In the genomic region with DNA sequence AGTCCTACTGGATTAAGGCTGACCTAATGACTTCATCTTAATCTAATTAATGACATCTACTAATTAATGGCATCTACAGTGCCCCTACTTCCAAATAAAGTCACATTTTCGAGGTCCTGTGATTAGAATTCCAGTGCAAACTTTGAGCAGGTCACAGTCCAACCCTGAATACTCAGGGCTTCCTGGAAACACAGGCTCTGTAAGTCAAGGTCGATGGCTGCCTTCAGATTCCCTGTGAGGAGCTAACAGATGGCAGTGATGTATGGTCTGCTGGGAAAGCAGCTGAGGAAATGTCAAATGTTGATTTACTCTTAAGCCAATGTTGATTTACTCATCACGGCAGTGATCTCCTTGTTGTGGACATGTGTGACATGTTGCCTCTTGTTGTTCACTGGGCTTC, we compare ENCODE assay signal across 38 mouse cellular contexts. TPM values are rescaled to one million over a fixed set of nuclear protein-coding genes. Genes with fewer than 3 reads are reported as not detected.
A peak's percentile ranks its signal among the peaks of the same experiment; 100 is the strongest.
DNase-seq lines count a peak whose midpoint lies in the region; ATAC-seq lines count a peak whose summit lies in the region.
"Had no signal": no experiment of that assay in that cellular context is flagged by ENCODE, and none has a peak within 500 bp of the region (broad histone marks: within the 10 kb centered on the region; RNA-seq: fewer than 3 reads in every experiment).

No protein-coding gene starts in this region.

- H3K4me2 ChIP-seq in limb, embryonic 11.5 days (ENCODE audit: low read depth, severe bottlenecking): no peak overlapping the region
- H3K4me2 ChIP-seq: embryonic facial prominence, embryonic 12.5 days; forebrain, embryonic 15.5 days; heart, embryonic 11.5 days; hindbrain, embryonic 14.5 days; limb, embryonic 12.5 days; liver, embryonic 15.5 days; lung, embryonic 14.5 days had no signal

- no peak overlapping the region for H3K27ac ChIP-seq in limb, embryonic 11.5 days (replicated peaks; ENCODE audit: low read depth, low read length)
- no peak overlapping the region for H3K27ac ChIP-seq in limb, embryonic 10.5 days
- H3K27ac ChIP-seq: embryonic facial prominence, embryonic 12.5 days; forebrain, embryonic 10.5 days; forebrain, embryonic 15.5 days; hindbrain, embryonic 14.5 days; limb, embryonic 12.5 days; liver, embryonic 15.5 days; stomach, postnatal 0 days had no signal

- H3K9me3 ChIP-seq in limb, embryonic 11.5 days (ENCODE audit: control insufficient read depth, low read length): no peaks in the 10 kb centered on the region
- H3K9me3 ChIP-seq in limb, embryonic 10.5 days (replicated peaks): no peaks in the 10 kb centered on the region
- H3K9me3 ChIP-seq: embryonic facial prominence, embryonic 12.5 days; forebrain, embryonic 10.5 days; forebrain, embryonic 15.5 days; limb, embryonic 12.5 days; liver, embryonic 15.5 days had no signal

- 58% methylated on average over 3 of the region's 3 CpGs for WGBS in limb, embryonic 11.5 days
- WGBS in limb, embryonic 10.5 days: 74% methylated on average over 3 of the region's 3 CpGs

- H3K9ac ChIP-seq in limb, embryonic 11.5 days (ENCODE audit: low read length): no peak overlapping the region
- H3K9ac ChIP-seq: embryonic facial prominence, embryonic 12.5 days; forebrain, embryonic 15.5 days; hindbrain, embryonic 14.5 days; limb, embryonic 12.5 days; liver, embryonic 15.5 days; lung, embryonic 14.5 days had no signal

- no peaks in the 10 kb centered on the region for H3K27me3 ChIP-seq in limb, embryonic 11.5 days (ENCODE audit: control insufficient read depth, insufficient read depth, low read length)
- H3K27me3 ChIP-seq in limb, embryonic 10.5 days (ENCODE audit: low read depth, poor library complexity, severe bottlenecking): no peaks in the 10 kb centered on the region
- H3K27me3 ChIP-seq: embryonic facial prominence, embryonic 12.5 days; forebrain, embryonic 15.5 days; limb, embryonic 12.5 days; liver, embryonic 15.5 days had no signal

- no peak overlapping the region for H3K4me3 ChIP-seq in limb, embryonic 11.5 days (ENCODE audit: low read depth, low read length)
- no peak overlapping the region for H3K4me3 ChIP-seq in limb, embryonic 10.5 days
- H3K4me3 ChIP-seq: embryonic facial prominence, embryonic 12.5 days; forebrain, embryonic 10.5 days; forebrain, embryonic 15.5 days; limb, embryonic 12.5 days; liver, embryonic 15.5 days had no signal

- DNase-seq in heart, adult 11 months: peak; percentile 49
- no peak for DNase-seq in heart, postnatal 10 days
- peak; percentile 11 for DNase-seq in limb, embryonic 11.5 days (ENCODE audit: low spot score)
- no peak for DNase-seq in limb, embryonic 10.5 days (ENCODE audit: low spot score)
- peak; percentile 43 for DNase-seq in adrenal gland, postnatal 14 days
- peak; percentile 28 for DNase-seq in yolk sac, embryonic 10.5 days (ENCODE audit: low spot score)
- no peak for DNase-seq in T-cell, adult 2 months (ENCODE audit: low spot score)
- DNase-seq: B cell, adult 2 months; cerebellum, adult 11-12 months; cerebellum, adult 9-11 months; gastrocnemius, postnatal 25 days; heart, adult 18-20 months; heart, postnatal 4 days; kidney, adult 9 months; lung, embryonic 14.5 days; lung, postnatal 14 days; midbrain, embryonic 14.5 days; right cerebral cortex, postnatal 4 days; thymus, adult 18-20 months; thymus, postnatal 25 days had no signal

- H3K36me3 ChIP-seq in limb, embryonic 11.5 days (ENCODE audit: control insufficient read depth, insufficient read depth, low read length): no peaks in the 10 kb centered on the region
- no peaks in the 10 kb centered on the region for H3K36me3 ChIP-seq in limb, embryonic 10.5 days
- H3K36me3 ChIP-seq: embryonic facial prominence, embryonic 12.5 days; forebrain, embryonic 10.5 days; forebrain, embryonic 15.5 days; limb, embryonic 12.5 days; liver, embryonic 15.5 days had no signal

- H3K4me1 ChIP-seq in limb, embryonic 11.5 days (ENCODE audit: control insufficient read depth, insufficient read depth, low read length): no peaks in the 10 kb centered on the region
- H3K4me1 ChIP-seq in limb, embryonic 10.5 days: no peaks in the 10 kb centered on the region
- H3K4me1 ChIP-seq: embryonic facial prominence, embryonic 12.5 days; forebrain, embryonic 10.5 days; forebrain, embryonic 15.5 days; limb, embryonic 12.5 days; liver, embryonic 15.5 days had no signal

- intact Hi-C loops in heart, postnatal 10 days (cut with DNase I): no loop called here

- ATAC-seq in limb, embryonic 11.5 days (ENCODE audit: insufficient number of reproducible peaks, low FRiP score, low TSS enrichment, low read depth): no peak
- ATAC-seq: forebrain, embryonic 15.5 days; inflammation-experienced regulatory T-cells, adult 6 months had no signal

RNA-seq across cellular contexts. Expression of a gene that starts 5.5 kb away (rescaled TPM):
- total RNA-seq in heart, postnatal 10 days (2021): not detected
- polyA plus RNA-seq in limb, embryonic 11.5 days (2014; fragmentation: Nextera tagmentation; extraction: Ambion mirVana): not detected in 2 replicates
- 0.10 TPM in 1 of 2 replicates, not detected in the other for polyA plus RNA-seq in limb, embryonic 10.5 days (2016; fragmentation: Nextera tagmentation; extraction: Ambion mirVana)
- not detected in 2 replicates for total RNA-seq in adrenal gland, postnatal 14 days (2021)
- total RNA-seq: gastrocnemius, adult 18-20 months; gastrocnemius, postnatal 25 days; heart, adult 18-20 months; heart, postnatal 4 days; left cerebral cortex, postnatal 10 days; liver, adult 2 months; monocyte, adult 5-6 weeks had no signal
- polyA plus RNA-seq: embryonic facial prominence, embryonic 12.5 days; forebrain, embryonic 10.5 days; forebrain, embryonic 15.5 days; frontal cortex, adult 2 months; heart, embryonic 11.5 days; heart, embryonic 16.5 days; hindbrain, embryonic 14.5 days; inflammation-experienced regulatory T-cells, adult 6 months; large intestine, adult 2 months; limb, embryonic 12.5 days; liver, adult 2 months; liver, embryonic 15.5 days; lung, embryonic 14.5 days; midbrain, embryonic 14.5 days; neural tube, embryonic 14.5 days; spleen, adult 2 months; stomach, postnatal 0 days had no signal

RNA-seq across cellular contexts. Expression of a gene that starts 27.4 kb away (rescaled TPM):
- total RNA-seq in heart, postnatal 10 days (2021): 1 to 10 TPM; 8.1 to 9.0 TPM
- 5.0 and 5.6 TPM in 2 replicates for polyA plus RNA-seq in limb, embryonic 11.5 days (2014; fragmentation: Nextera tagmentation; extraction: Ambion mirVana)
- polyA plus RNA-seq in limb, embryonic 10.5 days (2016; fragmentation: Nextera tagmentation; extraction: Ambion mirVana): 1.0 and 3.3 TPM in 2 replicates
- 15.2 and 28.4 TPM in 2 replicates for total RNA-seq in adrenal gland, postnatal 14 days (2021)

RNA-seq across cellular contexts. Expression of a gene that starts 34.7 kb away (rescaled TPM):
- 10 to 100 TPM; 20.1 to 23.0 TPM for total RNA-seq in heart, postnatal 10 days (2021)
- polyA plus RNA-seq in limb, embryonic 11.5 days (2014; fragmentation: Nextera tagmentation; extraction: Ambion mirVana): 36.7 and 38.1 TPM in 2 replicates
- polyA plus RNA-seq in limb, embryonic 10.5 days (2016; fragmentation: Nextera tagmentation; extraction: Ambion mirVana): 25.9 and 31.8 TPM in 2 replicates
- total RNA-seq in adrenal gland, postnatal 14 days (2021): 33.6 and 35.9 TPM in 2 replicates

RNA-seq across cellular contexts. Expression of a gene that starts 54.9 kb away (rescaled TPM):
- 10 to 100 TPM; 17.5 to 17.9 TPM for total RNA-seq in heart, postnatal 10 days (2021)
- polyA plus RNA-seq in limb, embryonic 11.5 days (2014; fragmentation: Nextera tagmentation; extraction: Ambion mirVana): 4.2 and 4.9 TPM in 2 replicates
- polyA plus RNA-seq in limb, embryonic 10.5 days (2016; fragmentation: Nextera tagmentation; extraction: Ambion mirVana): 3.4 and 4.2 TPM in 2 replicates
- total RNA-seq in adrenal gland, postnatal 14 days (2021): 8.4 and 11.0 TPM in 2 replicates

Comparison
In these comparisons a context has a peak if more than half of its experiments do, and no peak if none do; other contexts are left out.
1. DNase-seq: peak in heart, adult 11 months (single experiment), limb, embryonic 11.5 days (single experiment), adrenal gland, postnatal 14 days (single experiment) and yolk sac, embryonic 10.5 days (single experiment); none in heart, postnatal 10 days (0 of 2), limb, embryonic 10.5 days (single experiment) and T-cell, adult 2 months (single experiment).